Mouse (Mus musculus) neutrophil, adult 65 days (primary cell): ENCODE measurements around the gene Slc22a4. TPM values are rescaled to one million over a fixed set of nuclear protein-coding genes. Genes with fewer than 3 reads are reported as not detected.

Source experiments
- total RNA-seq: library from RNA; stranded (reverse); gene quantifications from 2 replicates; pipeline ENCODE4 v1.2.4, GENCODE M21; 2023

The Slc22a4 gene
- 16.3 and 24.7 TPM in 2 replicates for total RNA-seq

DNA sequence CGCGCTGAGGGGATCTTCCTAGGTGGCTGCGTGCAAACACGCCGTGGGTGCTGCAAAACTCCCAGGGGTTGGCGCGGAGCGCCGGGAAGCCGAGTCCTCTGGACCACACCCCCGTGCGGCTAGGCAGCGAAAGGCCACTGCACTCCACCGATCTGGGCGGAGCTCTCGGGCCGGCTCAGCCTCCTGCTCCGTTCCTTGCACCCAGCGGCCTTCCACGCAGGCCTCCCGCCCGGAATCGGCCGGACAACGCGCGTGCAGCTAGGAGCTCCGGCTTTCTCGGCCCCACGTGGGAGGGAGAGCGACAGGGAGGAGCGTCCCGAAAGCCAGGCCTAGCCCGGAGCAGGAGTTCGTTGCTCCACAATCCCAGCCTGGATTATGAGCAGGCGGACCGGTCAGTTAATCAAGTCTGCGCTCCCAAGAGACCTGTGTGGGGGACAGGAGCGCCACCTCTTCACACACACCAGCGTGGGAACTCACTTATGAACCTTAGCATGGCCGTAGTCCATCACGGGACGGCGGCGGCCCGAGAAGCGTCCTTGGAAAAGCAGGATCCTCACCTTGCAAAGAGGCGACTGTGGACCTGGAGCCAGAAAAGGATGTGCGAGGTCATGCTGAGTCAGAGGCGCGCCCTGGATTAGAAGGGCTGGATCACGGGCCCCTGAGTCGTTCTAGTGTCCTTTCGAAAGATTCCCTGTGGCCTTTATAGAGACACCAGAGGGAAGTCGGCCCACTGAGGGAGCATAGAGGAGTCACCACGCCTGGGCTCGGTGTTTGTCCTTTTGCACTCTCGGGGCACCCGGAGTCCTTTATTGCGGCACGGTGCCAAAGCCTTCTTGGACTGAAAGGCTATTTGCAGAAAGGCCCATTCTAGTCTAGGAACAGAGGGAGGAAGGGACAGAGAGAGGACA lies at the start of gene Slc22a4:
Gene Slc22a4 (minus strand): TSS at position 47 of the 908 bp plus-strand sequence.

DNA sequence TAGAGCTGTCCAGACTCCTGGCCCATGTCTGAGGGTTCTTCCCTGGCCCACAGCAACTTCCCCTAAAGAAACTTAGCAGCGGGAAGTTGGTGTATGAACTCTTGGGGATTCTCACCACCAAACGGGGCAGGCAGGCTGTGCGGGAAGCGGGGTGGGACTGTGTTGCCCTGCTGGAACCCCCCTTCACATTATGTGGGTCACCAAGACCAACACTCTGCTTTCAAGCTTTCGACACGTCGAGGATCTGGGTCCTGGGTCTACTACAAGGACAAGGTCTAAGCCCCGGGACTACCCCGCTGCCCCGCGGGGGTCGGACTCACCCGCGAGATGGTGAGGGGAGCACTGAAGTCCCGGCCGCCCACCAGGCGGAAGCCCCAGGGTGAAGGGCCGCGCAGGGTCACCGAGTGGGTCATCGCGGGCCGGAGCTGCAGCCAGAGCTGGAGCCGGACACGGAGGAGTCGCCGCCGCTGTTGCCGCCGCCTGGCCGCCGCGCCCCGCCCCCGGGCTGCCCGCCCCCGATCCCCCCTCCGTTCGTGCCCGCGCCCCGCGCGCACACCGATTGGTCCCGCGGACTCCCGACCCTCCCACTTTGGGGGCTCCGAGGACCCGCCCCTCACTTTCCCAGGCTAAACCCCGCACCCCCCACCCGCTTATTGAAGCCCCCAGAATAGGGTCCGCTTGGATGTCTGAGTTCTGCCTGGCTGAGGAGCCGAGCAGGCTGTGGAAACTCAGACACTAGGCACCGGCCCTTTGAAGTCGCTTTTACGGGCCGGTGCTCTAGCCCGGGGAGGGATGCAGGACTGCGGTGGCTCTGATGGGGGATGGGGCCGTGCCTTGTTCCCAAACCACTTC lies 40.9 kb upstream of the Slc22a4 start, which contains the start of gene Pdlim4:
Gene Pdlim4 (minus strand): TSS at position 495 of the 852 bp plus-strand sequence.

DNA sequence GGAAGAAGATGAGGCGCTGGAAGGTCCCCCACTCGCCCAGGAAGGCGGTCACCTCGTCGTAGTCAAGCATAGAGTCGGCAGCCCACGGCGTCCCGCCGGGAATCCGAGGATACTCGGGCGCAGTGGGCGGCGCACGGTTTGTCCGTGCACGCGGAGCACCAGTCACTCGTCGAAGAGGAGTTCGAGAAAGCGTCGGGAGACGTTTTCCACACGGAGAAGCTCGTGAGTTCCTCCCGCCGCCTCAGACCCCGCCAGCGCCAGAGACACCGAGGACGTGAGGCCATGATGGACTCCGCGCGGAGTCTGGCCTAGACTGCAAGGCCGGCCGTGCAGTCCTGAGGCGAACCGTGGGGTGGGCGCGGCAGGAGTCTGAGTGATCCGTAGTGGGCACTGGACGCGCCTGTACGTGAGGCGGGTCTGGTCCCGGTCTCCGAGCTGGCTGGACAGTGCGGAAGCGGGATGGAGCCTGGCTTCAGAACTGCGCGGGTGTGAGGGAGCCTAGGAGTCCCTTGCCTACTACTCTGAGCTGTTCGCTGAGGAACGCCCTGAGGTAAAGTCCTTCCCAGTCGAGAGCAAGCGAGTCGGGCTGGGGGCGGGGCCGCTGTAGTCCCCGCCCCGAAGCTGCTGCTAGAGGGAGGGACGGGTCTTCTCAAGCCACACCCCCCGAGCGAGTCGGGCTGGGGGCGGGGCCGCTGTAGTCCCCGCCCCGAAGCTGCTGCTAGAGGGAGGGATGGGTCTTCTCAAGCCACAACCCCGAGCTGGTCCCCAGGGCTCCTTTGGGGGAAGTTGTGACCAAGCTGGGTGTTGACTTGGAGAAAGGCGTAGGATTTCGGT lies 47.9 kb downstream of the Slc22a4 start, which contains the start of gene Slc22a21:
Gene Slc22a21 (minus strand): TSS at position 545 of the 834 bp plus-strand sequence.

Other genes with a start within 250 kb of the Slc22a4 start
- gene Gm12216, start 168.8 kb downstream of the Slc22a4 start, total RNA-seq: 0.41 TPM in 1 of 2 replicates, not detected in the other
- gene Slc22a5, start 136.4 kb downstream of the Slc22a4 start, total RNA-seq: 5.4 and 6.4 TPM in 2 replicates
- gene Slc22a21, start 47.8 kb downstream of the Slc22a4 start, total RNA-seq: 1.7 and 3.2 TPM in 2 replicates
- gene Pdlim4, start 40.9 kb upstream of the Slc22a4 start, total RNA-seq: 0.66 and 1.5 TPM in 2 replicates
- gene P4ha2, start 72.0 kb upstream of the Slc22a4 start, total RNA-seq: 0.54 TPM in 1 of 2 replicates, not detected in the other
- gene Csf2, start 221.6 kb upstream of the Slc22a4 start, total RNA-seq: not detected in 2 replicates
- gene Il3, start 239.2 kb upstream of the Slc22a4 start, total RNA-seq: not detected in 2 replicates